Mouse (Mus musculus): ENCODE measurements around the gene Sec1. TPM values are rescaled to one million over a fixed set of nuclear protein-coding genes. Genes with fewer than 3 reads are reported as not detected.
A peak's percentile ranks its signal among the peaks of the same experiment; 100 is the strongest.

The Sec1 gene
- polyA plus RNA-seq, 1 experiment: 0.22 TPM

DNA sequence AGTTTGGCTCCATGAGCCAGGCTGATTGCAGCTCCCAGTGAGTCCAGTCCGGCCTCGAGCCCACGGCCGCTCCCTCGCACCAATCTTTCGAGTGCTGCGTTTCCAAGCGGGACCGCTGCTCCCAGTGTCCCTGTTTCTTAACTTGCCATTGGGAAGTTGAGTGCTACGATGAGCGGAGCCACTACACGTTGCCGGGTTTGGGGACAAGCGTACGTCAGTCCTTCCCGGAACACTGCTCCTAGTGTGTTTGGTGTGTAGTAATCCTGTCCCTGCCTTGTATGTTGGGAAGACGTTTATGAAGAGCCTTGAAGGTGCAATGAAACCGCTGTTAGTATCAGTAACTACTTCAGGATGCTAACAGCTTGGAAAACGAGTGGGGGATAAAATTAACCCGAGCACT lies 24.1 kb upstream of the Sec1 start:
- H3K4me1 ChIP-seq (ENCODE audit: control insufficient read depth, insufficient read depth, insufficient read length, low read length): peaks cover 23% of the 10 kb centered on the region
- H3K27ac ChIP-seq (ENCODE audit: insufficient read depth, low read depth, low read length): peak overlapping the region; percentile 58
- H3K4me3 ChIP-seq (ENCODE audit: low read depth, low read length): peak overlapping the region; percentile 80
- no peaks in the 10 kb centered on the region for H3K27me3 ChIP-seq (ENCODE audit: control insufficient read depth, insufficient read depth, low read length)
- WGBS: under 1% methylated on average over 20 of the region's 20 CpGs
- H3K36me3 ChIP-seq (ENCODE audit: control insufficient read depth, insufficient read depth, low read length): peaks cover 17% of the 10 kb centered on the region
- TF ChIP-seq CTCF (IDR thresholded peaks at IDR 0.05; ENCODE audit: extremely low read depth, insufficient read length, insufficient replicate concordance, low read depth, low read length): no peak
- TF ChIP-seq POLR2A (IDR thresholded peaks at IDR 0.05; ENCODE audit: low read depth, low read length): no peak

DNA sequence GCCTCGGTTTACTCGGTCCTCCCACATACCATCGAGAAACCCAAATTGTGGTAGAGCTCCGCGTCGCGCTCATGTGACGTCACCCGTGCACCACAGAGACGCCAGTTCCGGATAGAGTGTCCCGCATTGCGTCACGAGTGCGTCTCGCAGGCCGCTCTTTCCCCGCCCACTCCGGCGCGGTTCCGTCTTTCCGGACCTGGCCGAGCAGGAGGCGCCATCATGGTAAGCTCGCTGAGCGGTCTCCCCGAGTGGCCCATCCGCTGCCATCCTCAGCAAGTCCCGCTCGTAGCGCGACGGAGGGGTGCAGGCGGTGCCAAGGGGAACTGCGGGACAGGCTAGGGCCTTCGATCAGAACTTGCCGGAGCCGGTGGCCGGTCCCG lies 23.7 kb upstream of the Sec1 start, which contains the start of gene Sphk2:
Gene Sphk2 (minus strand): TSS at position 85 of the 380 bp plus-strand sequence.
- Histone ChIP-seq H3K27me3 (ENCODE audit: control insufficient read depth, insufficient read depth, low read length) (no peaks in the 10 kb centered on the region), H3K4me1 (ENCODE audit: control insufficient read depth, insufficient read depth, insufficient read length, low read length) (peaks cover 23% of the 10 kb centered on the region), H3K4me3 (ENCODE audit: low read depth, low read length) (peak within 1 kb of the TSS; percentile 80), H3K36me3 (ENCODE audit: control insufficient read depth, insufficient read depth, low read length) (peaks cover 20% of the 10 kb centered on the region), H3K27ac (ENCODE audit: insufficient read depth, low read depth, low read length) (peak within 1 kb of the TSS; percentile 75)
- under 1% methylated on average over 41 of the region's 41 CpGs for WGBS
- TF ChIP-seq CTCF (IDR thresholded peaks at IDR 0.05; ENCODE audit: extremely low read depth, insufficient read length, insufficient replicate concordance, low read depth, low read length) (no peak), POLR2A (IDR thresholded peaks at IDR 0.05; ENCODE audit: low read depth, low read length) (peak; percentile 80)

DNA sequence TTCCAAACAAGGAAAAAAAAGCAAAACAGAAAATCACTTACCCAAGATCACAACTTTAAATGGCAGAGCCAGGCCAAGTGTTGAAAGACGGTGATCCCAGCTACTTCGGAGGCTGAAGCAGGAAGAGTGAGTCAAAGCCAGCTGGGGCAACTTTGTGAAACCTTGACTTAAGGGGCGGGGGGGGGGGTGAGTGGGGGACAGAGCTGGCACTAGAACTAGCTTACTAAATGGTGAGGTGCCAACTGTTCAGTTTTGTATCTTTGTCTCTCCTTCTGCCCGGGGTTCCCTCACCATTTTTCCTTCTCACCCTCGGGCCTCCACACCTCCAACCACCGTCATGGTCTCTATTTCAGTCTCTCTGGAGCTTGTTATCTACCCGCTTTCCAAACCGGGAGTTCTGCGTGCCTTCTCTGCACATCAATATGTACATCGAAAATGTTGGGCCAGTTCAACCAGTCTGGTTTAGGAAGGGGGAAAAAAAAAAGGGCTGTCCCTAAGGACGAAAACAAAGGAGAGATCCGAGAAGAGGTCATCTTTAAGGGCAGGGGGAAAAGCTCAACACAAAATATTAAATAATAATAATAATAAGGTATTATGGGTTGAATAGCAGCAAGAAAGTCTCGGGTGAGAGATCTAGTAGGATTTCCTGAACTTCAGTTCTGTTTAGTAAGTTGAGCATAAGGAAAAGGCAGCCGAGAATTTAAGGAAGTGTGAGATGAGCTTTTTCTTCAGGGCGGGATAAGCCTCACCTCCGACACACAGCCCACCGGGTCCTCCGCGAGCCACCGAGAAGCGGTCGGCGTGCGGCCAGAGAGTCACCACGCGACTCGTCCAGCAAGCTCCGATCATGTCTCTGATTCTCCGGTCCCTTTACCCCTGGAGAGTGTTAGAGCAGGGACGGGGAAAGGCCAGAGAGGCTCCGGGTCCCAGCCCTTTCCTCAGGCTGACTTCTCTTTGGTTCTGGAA lies 23.0 kb upstream of the Sec1 start:
- H3K4me3 ChIP-seq (ENCODE audit: low read depth, low read length): peak overlapping the region; percentile 80
- WGBS: 3% methylated on average over 31 of the region's 31 CpGs
- H3K27me3 ChIP-seq (ENCODE audit: control insufficient read depth, insufficient read depth, low read length): no peaks in the 10 kb centered on the region
- peaks cover 25% of the 10 kb centered on the region for H3K4me1 ChIP-seq (ENCODE audit: control insufficient read depth, insufficient read depth, insufficient read length, low read length)
- TF ChIP-seq POLR2A (IDR thresholded peaks at IDR 0.05; ENCODE audit: low read depth, low read length) (no peak), CTCF (IDR thresholded peaks at IDR 0.05; ENCODE audit: extremely low read depth, insufficient read length, insufficient replicate concordance, low read depth, low read length) (no peak)
- H3K27ac ChIP-seq (ENCODE audit: insufficient read depth, low read depth, low read length): peak overlapping the region; percentile 75
- peaks cover 23% of the 10 kb centered on the region for H3K36me3 ChIP-seq (ENCODE audit: control insufficient read depth, insufficient read depth, low read length)

DNA sequence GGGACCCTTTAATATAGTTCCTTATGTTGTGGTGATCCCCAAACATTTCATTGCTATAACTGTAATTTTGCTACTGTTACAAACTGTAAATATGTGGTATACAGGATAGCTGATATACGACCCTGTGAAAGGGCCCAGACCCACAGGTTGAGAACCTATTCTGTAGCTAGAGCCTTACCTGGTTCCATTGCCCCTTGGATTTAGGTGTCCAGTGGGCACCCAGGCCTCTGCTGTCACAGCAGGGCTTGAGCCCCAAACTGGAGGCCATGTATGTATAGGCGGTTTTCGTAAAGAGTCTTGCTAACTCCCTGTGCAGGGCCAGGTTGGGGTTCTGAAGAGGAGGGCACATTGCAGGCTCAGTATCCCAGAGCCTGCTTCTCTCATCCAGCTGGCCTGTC lies 22.3 kb upstream of the Sec1 start:
- 80% methylated on average over 3 of the region's 3 CpGs for WGBS
- no peak overlapping the region for H3K27ac ChIP-seq (ENCODE audit: insufficient read depth, low read depth, low read length)
- TF ChIP-seq POLR2A (IDR thresholded peaks at IDR 0.05; ENCODE audit: low read depth, low read length) (no peak), CTCF (IDR thresholded peaks at IDR 0.05; ENCODE audit: extremely low read depth, insufficient read length, insufficient replicate concordance, low read depth, low read length) (no peak)
- H3K4me3 ChIP-seq (ENCODE audit: low read depth, low read length): 0 out of 2 replicates have a peak overlapping the region, but pooled peaks have one; percentile 11
- H3K27me3 ChIP-seq (ENCODE audit: control insufficient read depth, insufficient read depth, low read length): no peaks in the 10 kb centered on the region
- H3K4me1 ChIP-seq (ENCODE audit: control insufficient read depth, insufficient read depth, insufficient read length, low read length): peaks cover 29% of the 10 kb centered on the region
- H3K36me3 ChIP-seq (ENCODE audit: control insufficient read depth, insufficient read depth, low read length): peaks cover 31% of the 10 kb centered on the region

DNA sequence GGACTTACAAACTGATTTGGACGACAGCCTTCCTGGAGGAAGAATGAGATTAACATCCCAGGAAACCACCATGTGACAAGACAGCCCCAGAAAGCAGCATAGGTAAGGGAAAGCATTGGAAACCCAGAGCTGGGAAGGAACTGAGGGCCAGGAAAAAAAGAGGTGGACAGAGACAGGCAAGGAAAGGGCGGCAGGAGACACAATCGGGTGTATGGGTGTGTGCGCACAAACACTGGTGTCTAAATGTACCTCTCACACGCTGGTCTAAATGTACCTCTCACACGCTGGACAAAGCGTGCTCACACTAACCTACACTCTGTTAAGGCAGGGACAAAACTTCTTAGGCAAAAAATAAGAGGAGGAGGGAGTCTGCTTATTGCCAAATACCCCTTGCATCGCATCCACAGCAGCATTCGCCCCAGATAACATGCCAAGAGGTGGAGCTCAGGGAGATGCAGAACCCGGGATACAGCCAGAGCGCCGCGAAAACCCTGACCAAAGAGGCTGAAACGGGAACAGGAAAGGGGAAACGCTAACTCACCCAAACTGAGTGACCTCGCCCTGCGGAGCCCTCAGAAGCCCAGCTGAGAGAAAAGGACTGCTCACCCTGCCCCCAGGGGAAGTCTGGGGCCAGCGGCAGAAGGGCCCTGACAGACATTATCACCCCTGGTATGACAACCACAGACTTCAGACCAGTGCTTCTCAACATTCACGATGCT lies 21.7 kb upstream of the Sec1 start:
- H3K27ac ChIP-seq (ENCODE audit: insufficient read depth, low read depth, low read length): peak overlapping the region; percentile 72
- TF ChIP-seq CTCF (IDR thresholded peaks at IDR 0.05; ENCODE audit: extremely low read depth, insufficient read length, insufficient replicate concordance, low read depth, low read length): no peak
- no peak for TF ChIP-seq POLR2A (IDR thresholded peaks at IDR 0.05; ENCODE audit: low read depth, low read length)
- H3K4me1 ChIP-seq (ENCODE audit: control insufficient read depth, insufficient read depth, insufficient read length, low read length): peaks cover 34% of the 10 kb centered on the region
- peaks cover 36% of the 10 kb centered on the region for H3K36me3 ChIP-seq (ENCODE audit: control insufficient read depth, insufficient read depth, low read length)
- H3K4me3 ChIP-seq (ENCODE audit: low read depth, low read length): peak overlapping the region; percentile 43
- no peaks in the 10 kb centered on the region for H3K27me3 ChIP-seq (ENCODE audit: control insufficient read depth, insufficient read depth, low read length)
- WGBS: 63% methylated on average over 19 of the region's 19 CpGs

DNA sequence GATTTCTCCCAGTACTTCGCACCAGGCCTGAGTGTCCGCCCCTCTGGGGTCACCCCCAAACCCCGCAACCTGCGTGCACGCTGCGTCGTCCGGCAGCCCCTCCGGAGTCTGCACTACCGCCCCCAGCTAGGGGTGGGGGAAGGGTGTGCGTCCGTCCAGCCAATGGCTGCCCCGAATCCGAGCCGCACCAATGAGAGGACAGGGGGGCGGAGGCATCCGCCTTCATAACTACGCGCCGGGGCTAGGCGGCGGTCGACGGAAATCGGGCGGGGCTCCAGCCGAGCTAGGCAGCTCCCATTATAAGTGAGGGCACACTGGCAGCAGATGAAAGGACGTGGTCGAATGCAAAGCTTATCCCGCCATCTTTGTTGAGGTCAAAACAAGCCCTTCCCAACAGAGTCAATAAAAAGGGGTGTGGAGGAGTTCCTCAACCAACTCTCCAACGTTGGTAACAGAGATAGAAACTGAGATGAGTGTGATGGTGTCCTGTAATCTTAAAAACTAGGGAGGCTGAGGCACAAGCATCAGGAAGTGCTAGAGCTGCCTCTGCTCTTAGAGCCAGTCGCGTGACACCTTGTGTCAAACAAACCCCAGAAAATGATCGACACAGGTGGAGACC lies 21.0 kb upstream of the Sec1 start, which contains the start of gene Rpl18:
Gene Rpl18 (plus strand): TSS at position 368 of the 619 bp plus-strand sequence.
- no peaks in the 10 kb centered on the region for H3K27me3 ChIP-seq (ENCODE audit: control insufficient read depth, insufficient read depth, low read length)
- 2% methylated on average over 34 of the region's 34 CpGs for WGBS
- peak within 1 kb of the TSS; percentile 99 for H3K27ac ChIP-seq (ENCODE audit: insufficient read depth, low read depth, low read length)
- peaks cover 39% of the 10 kb centered on the region for H3K36me3 ChIP-seq (ENCODE audit: control insufficient read depth, insufficient read depth, low read length)
- H3K4me3 ChIP-seq (ENCODE audit: low read depth, low read length): peak within 1 kb of the TSS; percentile 69
- peaks cover 36% of the 10 kb centered on the region for H3K4me1 ChIP-seq (ENCODE audit: control insufficient read depth, insufficient read depth, insufficient read length, low read length)
- TF ChIP-seq CTCF (IDR thresholded peaks at IDR 0.05; ENCODE audit: extremely low read depth, insufficient read length, insufficient replicate concordance, low read depth, low read length) (no peak), POLR2A (IDR thresholded peaks at IDR 0.05; ENCODE audit: low read depth, low read length) (no peak; the same call in 1 of the 2 replicates)
